Mouse (Mus musculus) right cerebral cortex, postnatal 10 days (tissue): ENCODE results near the gene Rock2.
A peak's percentile ranks its signal among the peaks of the same experiment; 100 is the strongest.

Experiments
- DNase-seq, 2 experiments: peaks; one replicate each; pipeline ENCODE4 v3.0.0; 2021; ENCODE audit warnings: low spot score in 2 of 2

The Rock2 gene

GRCm38 (mm10) chr12:16898790-16899189, 4.1 kb downstream of the Rock2 start:
- peak in 1 of 2 experiments; percentile 19 for DNase-seq

GRCm38 (mm10) chr12:16900625-16901222, 6.0 kb downstream of the Rock2 start:
- DNase-seq, result no peak

GRCm38 (mm10) chr12:16903949-16904635, 9.4 kb downstream of the Rock2 start:
- peak in 1 of 2 experiments; percentile 25 for DNase-seq

- no peak for DNase-seq
These were observed 12.7 kb downstream of the Rock2 start for GRCm38 (mm10) chr12:16907282-16907846.

- DNase-seq, result no peak
These were observed 13.4 kb downstream of the Rock2 start for GRCm38 (mm10) chr12:16907953-16908648.

- DNase-seq, result no peak
These were observed 16.8 kb downstream of the Rock2 start for GRCm38 (mm10) chr12:16911524-16911923.

- no peak for DNase-seq
These were observed 17.9 kb downstream of the Rock2 start for GRCm38 (mm10) chr12:16912600-16912999.

GRCm38 (mm10) chr12:16920186-16920860, 25.6 kb downstream of the Rock2 start:
- DNase-seq, result no peak

GRCm38 (mm10) chr12:16927889-16928288, 33.2 kb downstream of the Rock2 start:
- DNase-seq, result peak in 1 of 2 experiments; percentile 34

- DNase-seq, result no peak
These were observed 39.7 kb downstream of the Rock2 start for GRCm38 (mm10) chr12:16934423-16934822.

- DNase-seq, result no peak
These were observed 47.3 kb downstream of the Rock2 start for GRCm38 (mm10) chr12:16941976-16942375.

GRCm38 (mm10) chr12:16948239-16948638, 53.5 kb downstream of the Rock2 start:
- no peak for DNase-seq

- no peak for DNase-seq
These were observed 64.2 kb downstream of the Rock2 start for GRCm38 (mm10) chr12:16958851-16959250.

GRCm38 (mm10) chr12:16963354-16963753, 68.7 kb downstream of the Rock2 start:
- DNase-seq, result no peak

- no peak for DNase-seq
These were observed 72.1 kb downstream of the Rock2 start for GRCm38 (mm10) chr12:16966811-16967210.

GRCm38 (mm10) chr12:16977120-16977519, 82.4 kb downstream of the Rock2 start:
- DNase-seq, result no peak

GRCm38 (mm10) chr12:16985778-16986177, 91.1 kb downstream of the Rock2 start:
- DNase-seq, result no peak

- no peak for DNase-seq
These were observed 96.7 kb downstream of the Rock2 start for GRCm38 (mm10) chr12:16991376-16991775.

GRCm38 (mm10) chr12:16992355-16992754, 97.7 kb downstream of the Rock2 start:
- no peak for DNase-seq

GRCm38 (mm10) chr12:16994291-16994690, 99.6 kb downstream of the Rock2 start:
- DNase-seq, result no peak

- no peak for DNase-seq
These were observed 101.6 kb downstream of the Rock2 start for GRCm38 (mm10) chr12:16996281-16996680.

- DNase-seq, result no peak
These were observed 102.3 kb downstream of the Rock2 start for GRCm38 (mm10) chr12:16996886-16997462.
